Mouse (Mus musculus) cerebellum, adult 8-10 months (tissue): ENCODE measurements around the gene Ism1.

ENCODE experiments used
- DNase-seq: peaks from one replicate; pipeline ENCODE4 v3.0.0; 2022

The Ism1 gene

GRCm38 (mm10) chr2:139677809-139678274, at the start of gene Ism1:
TSS of gene Ism1 (plus strand) at chr2:139678178.
- peak; percentile 55 for DNase-seq

GRCm38 (mm10) chr2:139628731-139629130, 49.2 kb upstream of the Ism1 start:
- no peak for DNase-seq

- DNase-seq, result no peak
These were observed 48.3 kb upstream of the Ism1 start for GRCm38 (mm10) chr2:139629653-139630052.

GRCm38 (mm10) chr2:139634506-139634905, 43.5 kb upstream of the Ism1 start:
- no peak for DNase-seq

GRCm38 (mm10) chr2:139637861-139638260, 40.1 kb upstream of the Ism1 start:
- no peak for DNase-seq

GRCm38 (mm10) chr2:139641757-139642385, 36.1 kb upstream of the Ism1 start:
- DNase-seq, result no peak

- DNase-seq, result no peak
These were observed 28.5 kb upstream of the Ism1 start for GRCm38 (mm10) chr2:139649518-139649917.

GRCm38 (mm10) chr2:139656750-139657149, 21.2 kb upstream of the Ism1 start:
- no peak for DNase-seq

- DNase-seq, result no peak
These were observed 6.1 kb upstream of the Ism1 start for GRCm38 (mm10) chr2:139671838-139672237.

- DNase-seq, result no peak
These were observed 5.6 kb upstream of the Ism1 start for GRCm38 (mm10) chr2:139672371-139672770.

- peak; percentile 77 for DNase-seq
These were observed 764 bp upstream of the Ism1 start for GRCm38 (mm10) chr2:139677065-139677762.

GRCm38 (mm10) chr2:139678275-139679140, 530 bp downstream of the Ism1 start:
- DNase-seq, result peak; percentile 56

- DNase-seq, result no peak
These were observed 4.6 kb downstream of the Ism1 start for GRCm38 (mm10) chr2:139682540-139682939.

GRCm38 (mm10) chr2:139689442-139690003, 11.5 kb downstream of the Ism1 start:
- no peak for DNase-seq

- DNase-seq, result no peak
These were observed 15.5 kb downstream of the Ism1 start for GRCm38 (mm10) chr2:139693521-139693920.

- no peak for DNase-seq
These were observed 16.7 kb downstream of the Ism1 start for GRCm38 (mm10) chr2:139694638-139695037.

GRCm38 (mm10) chr2:139696578-139696977, 18.6 kb downstream of the Ism1 start:
- peak; percentile 33 for DNase-seq

GRCm38 (mm10) chr2:139700609-139701008, 22.6 kb downstream of the Ism1 start:
- no peak for DNase-seq

- no peak for DNase-seq
These were observed 27.0 kb downstream of the Ism1 start for GRCm38 (mm10) chr2:139704951-139705350.

- DNase-seq, result no peak
These were observed 30.4 kb downstream of the Ism1 start for GRCm38 (mm10) chr2:139708194-139708899.

- DNase-seq, result no peak
These were observed 33.7 kb downstream of the Ism1 start for GRCm38 (mm10) chr2:139711640-139712039.

- no peak for DNase-seq
These were observed 34.1 kb downstream of the Ism1 start for GRCm38 (mm10) chr2:139712046-139712445.
